Mouse (Mus musculus) spleen, adult 2 months (tissue): ENCODE data around the gene Ilvbl.

Experiments used
- CTCF ChIP-seq: fragments of 200-500 bp; IDR thresholded peaks from 2 replicates; pipeline ENCODE4 v1.5.1; 2011; ENCODE audit warnings: mild to moderate bottlenecking, inconsistent platforms; ENCODE audit not compliant: insufficient read depth, insufficient read length, insufficient replicate concordance; ENCODE audit errors: extremely low read depth
- POLR2A ChIP-seq: fragments of 200-500 bp; IDR thresholded peaks from 2 replicates; pipeline ENCODE4 v1.6.1; 2011; ENCODE audit warnings: low read depth, low read length, inconsistent platforms

- no peak for TF ChIP-seq POLR2A
- no peak for TF ChIP-seq CTCF
Observed at GRCm38 (mm10) chr10:78607602-78608001, 33.5 kb downstream of the Ilvbl start.
